Mouse (Mus musculus): ENCODE data around the gene Sipa1l3.

Sipa1l3 gene

GRCm38 (mm10) chr7:29301127-29301566 lies 217.3 kb downstream of the Sipa1l3 start:
- peak; percentile 88 for DNase-seq

- peak; percentile 69 for DNase-seq
Measured at GRCm38 (mm10) chr7:29296998-29297397, 221.4 kb downstream of the Sipa1l3 start.

- DNase-seq, result no peak
Measured at GRCm38 (mm10) chr7:29295861-29296647, 222.4 kb downstream of the Sipa1l3 start.

GRCm38 (mm10) chr7:29294111-29294761 lies 224.2 kb downstream of the Sipa1l3 start:
- no peak for DNase-seq

GRCm38 (mm10) chr7:29293131-29294065 lies 225.0 kb downstream of the Sipa1l3 start:
- no peak for DNase-seq

- no peak for DNase-seq
Measured at GRCm38 (mm10) chr7:29292458-29293098, 225.9 kb downstream of the Sipa1l3 start.

GRCm38 (mm10) chr7:29291616-29292457 lies 226.6 kb downstream of the Sipa1l3 start:
- DNase-seq, result no peak

GRCm38 (mm10) chr7:29290691-29291485 lies 227.6 kb downstream of the Sipa1l3 start:
- DNase-seq, result no peak

- no peak for DNase-seq
Measured at GRCm38 (mm10) chr7:29289856-29290255, 228.6 kb downstream of the Sipa1l3 start.

- DNase-seq, result peak; percentile 94
Measured at GRCm38 (mm10) chr7:29288942-29289638, 229.4 kb downstream of the Sipa1l3 start, which contains the start of gene Ppp1r14a. TSS of gene Ppp1r14a (plus strand) at chr7:29289308.

- DNase-seq, result no peak
Measured at GRCm38 (mm10) chr7:29288079-29288478, 230.4 kb downstream of the Sipa1l3 start.

GRCm38 (mm10) chr7:29287481-29287880 lies 231.0 kb downstream of the Sipa1l3 start:
- DNase-seq, result no peak

GRCm38 (mm10) chr7:29284523-29284922 lies 233.9 kb downstream of the Sipa1l3 start:
- DNase-seq, result no peak

- no peak for DNase-seq
Measured at GRCm38 (mm10) chr7:29283876-29284275, 234.6 kb downstream of the Sipa1l3 start.

- no peak for DNase-seq
Measured at GRCm38 (mm10) chr7:29282074-29282554, 236.3 kb downstream of the Sipa1l3 start.

- DNase-seq, result peak; percentile 86
Measured at GRCm38 (mm10) chr7:29281201-29282073, 237.0 kb downstream of the Sipa1l3 start, which contains the start of gene Spint2. TSS of gene Spint2 (minus strand) at chr7:29281912.

GRCm38 (mm10) chr7:29280801-29281200 lies 237.6 kb downstream of the Sipa1l3 start:
- DNase-seq, result peak; percentile 66

GRCm38 (mm10) chr7:29279924-29280323 lies 238.5 kb downstream of the Sipa1l3 start:
- DNase-seq, result no peak

- peak; percentile 41 for DNase-seq
Measured at GRCm38 (mm10) chr7:29279261-29279660, 239.2 kb downstream of the Sipa1l3 start.

All from thymus, postnatal 4 days (tissue).